Mouse (Mus musculus) MEL (cell line): ENCODE results near the gene Srsf6. TPM values are rescaled to one million over a fixed set of nuclear protein-coding genes. Genes with fewer than 3 reads are reported as not detected.

ENCODE experiments used
- DNase-seq: peaks from one replicate; pipeline ENCODE4 v3.0.0; 2011; ENCODE audit warnings: low read depth, low spot score
- H3K27ac ChIP-seq: 2 replicates; pipeline ENCODE4 v1.5.1; 2012; ENCODE audit warnings: low read depth, mild to moderate bottlenecking, control low read depth, low read length, moderate library complexity; ENCODE audit not compliant: control insufficient read depth
- H3K27me3 ChIP-seq, 2 experiments: fragments of 150-350 bp in 1 of 2; sonication (generic) in 1 of 2; 2 replicates each; pipeline ENCODE4 v1.6.1; 2012; ENCODE audit warnings: low read length in 2 of 2, mild to moderate bottlenecking in 2 of 2, improper control_type of control experiment in 1 of 2, moderate library complexity in 1 of 2; ENCODE audit not compliant: insufficient read depth in 2 of 2, control insufficient read depth in 1 of 2
- H3K36me3 ChIP-seq, 2 experiments: 2 replicates each; pipeline ENCODE4 v1.6.1; 2012 to 2014; ENCODE audit warnings: low read length in 2 of 2, improper control_type of control experiment in 1 of 2, inconsistent platforms in 1 of 2, mild to moderate bottlenecking in 1 of 2; ENCODE audit not compliant: insufficient read depth in 2 of 2, control insufficient read depth in 1 of 2
- H3K4me1 ChIP-seq, 2 experiments: fragments of 150-350 bp in 1 of 2; sonication (generic) in 1 of 2; 2 replicates each; pipeline ENCODE4 v1.6.1; 2012; ENCODE audit warnings: low read length in 2 of 2, improper control_type of control experiment in 1 of 2, mild to moderate bottlenecking in 1 of 2; ENCODE audit not compliant: insufficient read depth in 2 of 2, control insufficient read depth in 1 of 2
- H3K4me3 ChIP-seq, 2 experiments: fragments of 150-350 bp in 1 of 2; sonication (generic) in 1 of 2; 2 replicates each; pipeline ENCODE4 v1.5.1; 2012; ENCODE audit warnings: low read depth in 2 of 2, low read length in 2 of 2, mild to moderate bottlenecking in 2 of 2, moderate library complexity in 2 of 2, control low read depth in 1 of 2, improper control_type of control experiment in 1 of 2; ENCODE audit not compliant: control insufficient read depth in 1 of 2, insufficient read depth in 1 of 2
- H3K79me2 ChIP-seq: 2 replicates; pipeline ENCODE4 v1.6.1; 2012; ENCODE audit warnings: mild to moderate bottlenecking, low read length, moderate library complexity; ENCODE audit not compliant: control insufficient read depth, poor library complexity, insufficient read depth
- H3K9ac ChIP-seq: 2 replicates; pipeline ENCODE4 v1.6.1; 2012; ENCODE audit warnings: low read depth, mild to moderate bottlenecking, control low read depth, low read length, moderate library complexity; ENCODE audit not compliant: control insufficient read depth, poor library complexity, severe bottlenecking
- H3K9me3 ChIP-seq: fragments of 150-350 bp; sonication (generic); replicated peaks from 2 replicates; pipeline ENCODE4 v1.6.1; 2012; ENCODE audit warnings: mild to moderate bottlenecking, low read length, improper control_type of control experiment, moderate library complexity; ENCODE audit not compliant: insufficient read depth
- BHLHE40 ChIP-seq: IDR thresholded peaks from 2 replicates; pipeline ENCODE4 v1.6.1; 2012; ENCODE audit warnings: low read depth, mild to moderate bottlenecking, inconsistent platforms, low read length, improper control_type of control experiment, borderline replicate concordance
- CHD1 ChIP-seq: IDR thresholded peaks from 2 replicates; pipeline ENCODE4 v1.6.1; 2012; ENCODE audit warnings: low read depth, mild to moderate bottlenecking, inconsistent platforms, low read length, improper control_type of control experiment
- CHD2 ChIP-seq: IDR thresholded peaks from 2 replicates; pipeline ENCODE4 v1.6.1; 2011; ENCODE audit warnings: low read length, improper control_type of control experiment
- ETS1 ChIP-seq: IDR thresholded peaks from 2 replicates; pipeline ENCODE4 v1.6.1; 2012; ENCODE audit warnings: low read depth, mild to moderate bottlenecking, inconsistent platforms, low read length, improper control_type of control experiment, moderate library complexity
- GABPA ChIP-seq: IDR thresholded peaks from 2 replicates; pipeline ENCODE4 v1.6.1; 2012; ENCODE audit warnings: low read depth, mild to moderate bottlenecking, inconsistent platforms, low read length, improper control_type of control experiment, moderate library complexity
- GATA1 ChIP-seq: IDR thresholded peaks from 2 replicates; pipeline ENCODE4 v1.6.1; 2011; ENCODE audit warnings: low read depth, low read length, improper control_type of control experiment
- KAT2A ChIP-seq: conservative IDR thresholded peaks from 2 replicates; pipeline ENCODE4 v1.6.1; 2012; ENCODE audit warnings: low read depth, low read length, improper control_type of control experiment, inconsistent platforms
- MAX ChIP-seq: IDR thresholded peaks from 2 replicates; pipeline ENCODE4 v1.6.1; 2011; ENCODE audit warnings: low read length, improper control_type of control experiment
- MYC ChIP-seq: IDR thresholded peaks from 2 replicates; pipeline ENCODE4 v1.6.1; 2011; ENCODE audit warnings: low read depth, mild to moderate bottlenecking, low read length, improper control_type of control experiment, moderate library complexity
- NRF1 ChIP-seq: IDR thresholded peaks from 2 replicates; pipeline ENCODE4 v1.6.1; 2014; ENCODE audit warnings: low read depth, mild to moderate bottlenecking, inconsistent platforms, low read length, improper control_type of control experiment, moderate library complexity; ENCODE audit not compliant: poor library complexity, insufficient read depth, severe bottlenecking
- RAD21 ChIP-seq: IDR thresholded peaks from 2 replicates; pipeline ENCODE4 v1.6.1; 2011; ENCODE audit warnings: mild to moderate bottlenecking, low read depth, low read length, improper control_type of control experiment
- SMC3 ChIP-seq: IDR thresholded peaks from 2 replicates; pipeline ENCODE4 v1.6.1; 2011; ENCODE audit warnings: low read depth, low read length, improper control_type of control experiment
- TAL1 ChIP-seq: IDR thresholded peaks from 2 replicates; pipeline ENCODE4 v1.6.1; 2012; ENCODE audit warnings: mild to moderate bottlenecking, inconsistent platforms, low read length, moderate library complexity, mixed read lengths
- TCF12 ChIP-seq: IDR thresholded peaks from 2 replicates; pipeline ENCODE4 v1.6.1; 2014; ENCODE audit warnings: low read depth, mild to moderate bottlenecking, inconsistent platforms, low read length, improper control_type of control experiment, moderate library complexity
- polyA plus RNA-seq, 2 experiments: library from polyadenylated mRNA; stranded (reverse) in 1 of 2; unstranded in 1 of 2; fragments of >175 nt in 1 of 2; fragments of >200 nt in 1 of 2; gene quantifications; 2 replicates each; pipeline versions ENCODE4 v1.2.1 to v1.2.4; 2012; ENCODE audit warnings: low replicate concordance in 2 of 2, low read depth in 1 of 2; ENCODE audit not compliant: insufficient read length in 2 of 2, insufficient read depth in 1 of 2, missing spikeins in 1 of 2
- total RNA-seq: library from RNA; depleted of rRNA; stranded (reverse); fragments of 300-350 nt; gene quantifications from 2 replicates; pipeline ENCODE4 v1.2.3, GENCODE M21; 2012

Gene Srsf6
- total and polyA plus RNA-seq, 3 experiments = 69.2 to 284 (median 173) TPM

- Histone ChIP-seq H3K9ac (no peak overlapping the region), H3K9me3 (no peaks in the 10 kb centered on the region), H3K27me3 (no peaks in the 10 kb centered on the region), H3K4me1 (peaks cover 0 to 8% of the 10 kb centered on the region in 2 experiments; a peak in 3 of 4 replicates), H3K27ac (no peak overlapping the region)
- DNase-seq = no peak
- TF ChIP-seq MAX (no peak), CHD1 (no peak), GATA1 (no peak), GABPA (no peak), TCF12 (no peak), RAD21 (no peak), NRF1 (no peak), MYC (no peak), TAL1 (no peak)
- TF ChIP-seq, all 39 proteins: peak for 0
- H3K36me3 ChIP-seq = peaks cover 36 to 45% of the 10 kb centered on the region in 2 experiments
- no peak overlapping the region for H3K4me3 ChIP-seq
- peaks cover 25% of the 10 kb centered on the region for H3K79me2 ChIP-seq
These were observed 4.4 kb downstream of the Srsf6 start for GRCm38 (mm10) chr2:162935700-162936099.

DNA sequence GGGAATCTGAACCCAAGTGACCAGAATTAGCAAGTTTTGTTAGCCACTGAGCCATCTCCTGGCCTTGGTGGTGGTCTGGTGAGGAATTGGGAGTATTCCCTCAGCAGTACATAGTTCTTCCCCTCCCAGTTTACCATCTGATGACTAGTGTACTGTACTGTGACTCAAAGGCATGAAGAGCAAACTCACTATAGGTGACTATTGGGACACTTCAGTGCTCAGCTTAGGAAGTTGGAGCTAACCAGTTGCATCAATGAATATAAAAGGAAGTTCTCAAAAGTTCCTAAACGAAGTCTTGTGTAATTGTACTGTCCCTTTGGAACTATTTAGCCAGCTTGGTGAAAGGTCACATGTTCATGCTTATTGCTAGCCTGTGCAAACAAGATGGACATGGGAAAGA, 8.2 kb downstream of the Srsf6 start:
- peaks cover 0 to 2% of the 10 kb centered on the region in 2 experiments; a peak in 1 of 4 replicates for H3K4me1 ChIP-seq
- peak; percentile 36 for DNase-seq
- H3K4me3 ChIP-seq = no peak overlapping the region
- TF ChIP-seq MYC (no peak), ETS1 (no peak), CHD1 (no peak), GABPA (no peak), KAT2A (no peak), SMC3 (no peak), TCF12 (no peak), BHLHE40 (no peak), CHD2 (no peak), MAX (no peak)
- H3K9me3 ChIP-seq = no peaks in the 10 kb centered on the region
- no peak overlapping the region for H3K9ac ChIP-seq
- H3K27me3 ChIP-seq = no peaks in the 10 kb centered on the region
- peaks cover 17 to 31% of the 10 kb centered on the region in 2 experiments for H3K36me3 ChIP-seq
- H3K27ac ChIP-seq = no peak overlapping the region
- H3K79me2 ChIP-seq = no peaks in the 10 kb centered on the region
